ENCODE assay signal across 10 mouse cellular contexts in the genomic region with DNA sequence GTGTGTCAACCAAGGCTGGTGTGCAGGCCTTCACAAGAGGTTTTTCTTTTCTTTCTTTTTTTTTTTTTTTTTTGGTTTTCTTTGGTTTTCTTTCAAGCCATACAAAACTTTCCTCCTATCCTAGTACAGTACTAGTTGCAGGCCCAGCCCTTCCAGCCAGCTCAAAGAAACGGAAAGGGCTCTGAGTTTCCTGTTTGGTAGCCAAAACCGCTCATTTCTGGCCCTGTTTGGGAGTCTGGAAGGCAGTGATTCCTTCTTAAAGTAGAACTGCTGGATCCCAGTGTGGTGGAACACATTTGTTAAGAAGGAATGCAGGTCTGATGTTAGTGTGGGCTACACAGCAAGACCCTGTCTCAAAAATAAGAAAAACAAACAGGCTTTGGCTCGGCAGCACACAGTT. TPM values are rescaled to one million over a fixed set of nuclear protein-coding genes. Genes with fewer than 3 reads are reported as not detected.
DNase-seq lines count a peak whose midpoint lies in the region; ATAC-seq lines count a peak whose summit lies in the region.
"Had no signal": no experiment of that assay in that cellular context is flagged by ENCODE, and none has a peak within 500 bp of the region (broad histone marks: within the 10 kb centered on the region; RNA-seq: fewer than 3 reads in every experiment).

No protein-coding gene starts in this region.

- 62% methylated on average over 3 of the region's 3 CpGs for WGBS in kidney, embryonic 14.5 days
- 73% methylated on average over 3 of the region's 3 CpGs for WGBS in embryonic facial prominence, embryonic 10.5 days
- 64% methylated on average over 3 of the region's 3 CpGs for WGBS in intestine, embryonic 15.5 days

- peak overlapping the region; percentile 26; the same call in 1 of the 2 replicates for H3K27ac ChIP-seq in kidney, embryonic 14.5 days (ENCODE audit: low read depth, low read length)
- 0 out of 2 replicates have a peak overlapping the region, but pooled peaks have one; percentile 19 for H3K27ac ChIP-seq in embryonic facial prominence, embryonic 10.5 days (replicated peaks)
- H3K27ac ChIP-seq in intestine, embryonic 15.5 days, result peak overlapping the region; percentile 18; the same call in 1 of the 2 replicates

- 0 out of 2 replicates have a peak, but pooled peaks cover 3% of the 10 kb centered on the region for H3K36me3 ChIP-seq in kidney, embryonic 14.5 days (ENCODE audit: control insufficient read depth, insufficient read depth, low read length)
- H3K36me3 ChIP-seq in embryonic facial prominence, embryonic 10.5 days (replicated peaks), result no peaks in the 10 kb centered on the region; the same call in 1 of the 2 replicates
- H3K36me3 ChIP-seq in intestine, embryonic 15.5 days, result no peaks in the 10 kb centered on the region

- H3K4me3 ChIP-seq in kidney, embryonic 14.5 days (ENCODE audit: low read length), result no peak overlapping the region
- no peak overlapping the region for H3K4me3 ChIP-seq in embryonic facial prominence, embryonic 10.5 days
- H3K4me3 ChIP-seq in intestine, embryonic 15.5 days (replicated peaks), result no peak overlapping the region

- no peaks in the 10 kb centered on the region for H3K27me3 ChIP-seq in kidney, embryonic 14.5 days (ENCODE audit: control insufficient read depth, insufficient read depth, low read length)
- no peaks in the 10 kb centered on the region for H3K27me3 ChIP-seq in embryonic facial prominence, embryonic 10.5 days (replicated peaks; ENCODE audit: low read depth, poor library complexity, severe bottlenecking)
- H3K27me3 ChIP-seq in intestine, embryonic 15.5 days (replicated peaks), result no peaks in the 10 kb centered on the region

- ATAC-seq in kidney, embryonic 14.5 days (ENCODE audit: low FRiP score, low TSS enrichment), result no peak
- ATAC-seq in intestine, embryonic 15.5 days, result no peak

- H3K4me1 ChIP-seq in kidney, embryonic 14.5 days (ENCODE audit: control insufficient read depth, insufficient read depth, low read length), result peaks cover 13% of the 10 kb centered on the region
- peaks cover 37% of the 10 kb centered on the region for H3K4me1 ChIP-seq in embryonic facial prominence, embryonic 10.5 days
- peaks cover 24% of the 10 kb centered on the region; the same call in 1 of the 2 replicates for H3K4me1 ChIP-seq in intestine, embryonic 15.5 days (replicated peaks)

- no peak overlapping the region for H3K9ac ChIP-seq in kidney, embryonic 14.5 days (ENCODE audit: low read depth, low read length)
- no peak overlapping the region for H3K9ac ChIP-seq in intestine, embryonic 15.5 days

- H3K4me2 ChIP-seq in kidney, embryonic 14.5 days (replicated peaks; ENCODE audit: low read depth, low read length), result no peak overlapping the region
- H3K4me2 ChIP-seq in intestine, embryonic 15.5 days (replicated peaks), result no peak overlapping the region
- H3K4me2 ChIP-seq: midbrain, embryonic 11.5 days had no signal

- DNase-seq in kidney, adult 11 months, result no peak
- no peak for DNase-seq in embryonic facial prominence, embryonic 10.5 days (ENCODE audit: low spot score)
- DNase-seq in heart, adult 18-20 months, result peak; percentile 63 to 78
- DNase-seq in adrenal gland, postnatal 36 days, result no peak
- no peak for DNase-seq in frontal cortex, adult 2 months (ENCODE audit: extremely low spot score in 1 of 2, low spot score in 1 of 2)
- no peak for DNase-seq in urinary bladder, postnatal 10 days (ENCODE audit: low spot score)
- DNase-seq: retina, postnatal 1 day had no signal

- no peaks in the 10 kb centered on the region for H3K9me3 ChIP-seq in kidney, embryonic 14.5 days (ENCODE audit: control insufficient read depth, low read length)
- no peaks in the 10 kb centered on the region for H3K9me3 ChIP-seq in embryonic facial prominence, embryonic 10.5 days
- H3K9me3 ChIP-seq in intestine, embryonic 15.5 days, result no peaks in the 10 kb centered on the region

RNA-seq across cellular contexts. Expression of a gene that starts 43.0 kb away (rescaled TPM):
- 7.9 and 9.1 TPM in 2 replicates for polyA plus RNA-seq in kidney, embryonic 14.5 days (2014; fragmentation: Nextera tagmentation; extraction: Ambion mirVana)
- polyA plus RNA-seq in embryonic facial prominence, embryonic 10.5 days (2016; fragmentation: Nextera tagmentation; extraction: Ambion mirVana), result 4.2 and 5.4 TPM in 2 replicates
- 10 to 100 TPM; 21.4 to 25.5 TPM for total RNA-seq in heart, adult 18-20 months (2021)
- 7.5 TPM in 2 replicates for polyA plus RNA-seq in intestine, embryonic 15.5 days (2015; fragmentation: Nextera tagmentation; extraction: Ambion mirVana)
- total RNA-seq in adrenal gland, postnatal 36 days (2021), result 10 to 100 TPM; 12.2 to 39.6 TPM
- polyA plus RNA-seq in frontal cortex, adult 2 months (2012; rRNA removed), result 32.6 and 34.9 TPM in 2 replicates

Comparison
In these comparisons a context has a peak if more than half of its experiments do, and no peak if none do; other contexts are left out.
1. DNase-seq: peak in heart, adult 18-20 months (2 of 2); none in kidney, adult 11 months (single experiment), embryonic facial prominence, embryonic 10.5 days (single experiment), adrenal gland, postnatal 36 days (0 of 2), frontal cortex, adult 2 months (0 of 2) and urinary bladder, postnatal 10 days (single experiment).
2. Peak in every context shown above with its lines, with median percentiles within 50 percentile points of each other: H3K27ac ChIP-seq.